Mouse (Mus musculus) midbrain, embryonic 11.5 days (tissue): ENCODE results near the gene Thsd1. TPM values are rescaled to one million over a fixed set of nuclear protein-coding genes. Genes with fewer than 3 reads are reported as not detected.
A peak's percentile ranks its signal among the peaks of the same experiment; 100 is the strongest.

ENCODE experiments used
- ATAC-seq: fragments of 200-750 bp; cut with Nextera tagmentation; 2 replicates; pipeline ENCODE4 v1.8.0; 2017; ENCODE audit warnings: moderate TSS enrichment, moderate library complexity; ENCODE audit not compliant: low FRiP score
- DNase-seq: peaks from one replicate; pipeline ENCODE4 v3.0.0; 2015; ENCODE audit warnings: low spot score; ENCODE audit errors: missing footprints
- H3K27ac ChIP-seq: fragments of 300-500 bp; sonication (generic); 2 replicates; pipeline ENCODE4 v1.5.1; 2014; ENCODE audit warnings: low read depth, low read length
- H3K27me3 ChIP-seq: fragments of 300-500 bp; sonication (generic); 2 replicates; pipeline ENCODE4 v1.6.1; 2014; ENCODE audit warnings: mild to moderate bottlenecking, low read length, moderate library complexity, mixed read lengths; ENCODE audit not compliant: control insufficient read depth, insufficient read depth
- H3K36me3 ChIP-seq: fragments of 300-500 bp; sonication (generic); 2 replicates; pipeline ENCODE4 v1.6.1; 2014; ENCODE audit warnings: mild to moderate bottlenecking, low read length, moderate library complexity, mixed read lengths; ENCODE audit not compliant: control insufficient read depth, insufficient read depth
- H3K4me1 ChIP-seq: fragments of 300-500 bp; sonication (generic); 2 replicates; pipeline ENCODE4 v1.6.1; 2014; ENCODE audit warnings: low read length; ENCODE audit not compliant: control insufficient read depth, insufficient read depth
- H3K4me2 ChIP-seq: fragments of 300-500 bp; sonication (generic); 2 replicates; pipeline ENCODE4 v1.6.1; 2014; ENCODE audit warnings: mild to moderate bottlenecking, moderate library complexity
- H3K4me3 ChIP-seq: fragments of 300-500 bp; sonication (generic); 2 replicates; pipeline ENCODE4 v1.5.1; 2014; ENCODE audit warnings: low read depth, low read length
- H3K9ac ChIP-seq: fragments of 300-500 bp; sonication (generic); 2 replicates; pipeline ENCODE4 v1.6.1; 2014; ENCODE audit warnings: low read length
- H3K9me3 ChIP-seq: fragments of 300-500 bp; sonication (generic); 2 replicates; pipeline ENCODE4 v1.6.1; 2016; ENCODE audit warnings: low read length; ENCODE audit not compliant: control insufficient read depth
- WGBS: fragments of 180-500 bp; shearing (Covaris S2); extraction: QIAGEN DNeasy Blood & Tissue Kit; methylation state at CpG from one replicate; pipeline ENCODE4 v1.1.7; 2014; 5-methylcytosine and 5-hydroxymethylcytosine counted together
- polyA plus RNA-seq: library from polyadenylated mRNA; unstranded; fragments of >200 nt; fragmentation: Nextera tagmentation; extraction: Ambion mirVana; gene quantifications from 2 replicates; pipeline ENCODE4 v1.2.1, GENCODE M21; 2014

The Thsd1 gene
- polyA plus RNA-seq, 1 experiment from 2014 or later = 8.3 TPM

GRCm38 (mm10) chr8:22209012-22209411 lies 18.1 kb upstream of the Thsd1 start:
- no peak overlapping the region for H3K27ac ChIP-seq
- H3K9ac ChIP-seq = no peak overlapping the region
- no peak overlapping the region for H3K4me2 ChIP-seq
- H3K36me3 ChIP-seq = peaks cover 6% of the 10 kb centered on the region; the same call in 1 of the 2 replicates
- DNase-seq (no peak), ATAC-seq (no peak)
- H3K9me3 ChIP-seq = no peaks in the 10 kb centered on the region
- no peaks in the 10 kb centered on the region for H3K27me3 ChIP-seq
- H3K4me3 ChIP-seq = no peak overlapping the region
- H3K4me1 ChIP-seq = no peaks in the 10 kb centered on the region
- WGBS = 61% methylated on average over 5 of the region's 5 CpGs

DNA sequence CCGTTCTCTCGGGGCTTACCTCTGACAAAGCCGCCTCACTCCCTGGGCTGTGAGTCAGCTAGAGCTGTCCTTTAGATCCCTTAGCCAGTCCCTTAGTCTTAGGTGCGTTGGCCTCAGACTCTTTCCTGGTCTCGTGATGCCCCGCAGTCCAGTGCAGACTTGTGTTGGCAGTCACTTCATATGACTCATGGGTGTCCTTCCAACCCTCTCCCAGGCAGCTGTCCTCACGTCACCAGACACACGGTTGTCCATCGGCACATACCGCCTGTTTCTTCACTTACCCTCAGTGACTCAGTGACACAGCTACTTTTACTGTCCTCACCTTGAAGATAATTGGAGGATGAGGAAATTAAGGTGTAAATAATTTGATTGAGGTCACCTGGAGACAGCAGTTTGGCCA lies 12.3 kb upstream of the Thsd1 start:
- H3K9ac ChIP-seq = no peak overlapping the region
- peaks cover 8% of the 10 kb centered on the region; the same call in 1 of the 2 replicates for H3K36me3 ChIP-seq
- no peak overlapping the region for H3K27ac ChIP-seq
- DNase-seq (no peak), ATAC-seq (no peak)
- H3K27me3 ChIP-seq = no peaks in the 10 kb centered on the region
- WGBS = 97% methylated on average over 10 of the region's 10 CpGs
- no peak overlapping the region for H3K4me2 ChIP-seq
- H3K9me3 ChIP-seq = no peaks in the 10 kb centered on the region
- no peaks in the 10 kb centered on the region for H3K4me1 ChIP-seq
- H3K4me3 ChIP-seq = no peak overlapping the region

GRCm38 (mm10) chr8:22226361-22226760 lies 752 bp upstream of the Thsd1 start:
- no peak overlapping the region for H3K4me3 ChIP-seq
- WGBS = 70% methylated on average over 8 of the region's 8 CpGs
- DNase-seq = no peak
- H3K36me3 ChIP-seq = no peaks in the 10 kb centered on the region
- H3K4me1 ChIP-seq = peaks cover 3% of the 10 kb centered on the region; the same call in 1 of the 2 replicates
- no peak overlapping the region for H3K4me2 ChIP-seq
- no peak for ATAC-seq
- H3K9ac ChIP-seq = no peak overlapping the region
- H3K27ac ChIP-seq = no peak overlapping the region
- peaks cover 2% of the 10 kb centered on the region; the same call in 1 of the 2 replicates for H3K27me3 ChIP-seq
- no peaks in the 10 kb centered on the region for H3K9me3 ChIP-seq

GRCm38 (mm10) chr8:22228621-22229020 lies 1.5 kb downstream of the Thsd1 start:
- no peak overlapping the region for H3K4me3 ChIP-seq
- no peak overlapping the region for H3K4me2 ChIP-seq
- no peaks in the 10 kb centered on the region for H3K36me3 ChIP-seq
- ATAC-seq (no peak), DNase-seq (no peak)
- no peaks in the 10 kb centered on the region for H3K9me3 ChIP-seq
- WGBS = 28% methylated on average over 7 of the region's 7 CpGs
- no peak overlapping the region for H3K27ac ChIP-seq
- no peak overlapping the region for H3K9ac ChIP-seq
- peaks cover 2% of the 10 kb centered on the region; the same call in 1 of the 2 replicates for H3K27me3 ChIP-seq
- H3K4me1 ChIP-seq = peaks cover 3% of the 10 kb centered on the region; the same call in 1 of the 2 replicates

- no peak overlapping the region for H3K4me2 ChIP-seq
- no peaks in the 10 kb centered on the region for H3K4me1 ChIP-seq
- H3K27ac ChIP-seq = no peak overlapping the region
- no peak overlapping the region for H3K9ac ChIP-seq
- DNase-seq (no peak), ATAC-seq (no peak)
- no peaks in the 10 kb centered on the region for H3K36me3 ChIP-seq
- no peak overlapping the region for H3K4me3 ChIP-seq
- WGBS = 91% methylated on average over 9 of the region's 9 CpGs
- H3K9me3 ChIP-seq = no peaks in the 10 kb centered on the region
- H3K27me3 ChIP-seq = no peaks in the 10 kb centered on the region
These were observed 15.9 kb downstream of the Thsd1 start for GRCm38 (mm10) chr8:22242986-22243385.

DNA sequence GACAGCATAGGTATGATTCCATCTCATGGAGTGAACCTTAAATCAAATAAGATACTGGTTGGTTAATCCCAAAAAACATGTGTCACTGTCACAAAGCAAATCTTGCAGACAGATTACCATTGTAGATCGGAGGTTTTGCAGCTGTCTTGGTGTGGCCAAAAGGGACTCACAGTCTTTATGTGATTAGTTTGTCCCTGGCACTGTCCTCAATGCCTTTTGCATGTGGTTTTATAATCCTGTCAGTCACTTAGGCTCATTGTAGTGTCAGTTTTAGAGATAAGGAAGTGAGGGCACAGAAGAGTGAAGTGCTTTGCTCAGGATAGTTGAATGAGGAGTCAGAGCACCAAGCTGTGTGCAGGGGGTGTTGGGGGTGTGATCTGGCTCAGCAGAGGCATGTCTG lies 18.6 kb downstream of the Thsd1 start:
- Histone ChIP-seq H3K36me3 (no peaks in the 10 kb centered on the region), H3K4me1 (no peaks in the 10 kb centered on the region), H3K4me2 (no peak overlapping the region), H3K9me3 (no peaks in the 10 kb centered on the region), H3K9ac (no peak overlapping the region), H3K27ac (no peak overlapping the region), H3K4me3 (no peak overlapping the region), H3K27me3 (no peaks in the 10 kb centered on the region)
- 76% methylated on average over 1 of the region's 1 CpGs for WGBS
- no peak for ATAC-seq
- no peak for DNase-seq

DNA sequence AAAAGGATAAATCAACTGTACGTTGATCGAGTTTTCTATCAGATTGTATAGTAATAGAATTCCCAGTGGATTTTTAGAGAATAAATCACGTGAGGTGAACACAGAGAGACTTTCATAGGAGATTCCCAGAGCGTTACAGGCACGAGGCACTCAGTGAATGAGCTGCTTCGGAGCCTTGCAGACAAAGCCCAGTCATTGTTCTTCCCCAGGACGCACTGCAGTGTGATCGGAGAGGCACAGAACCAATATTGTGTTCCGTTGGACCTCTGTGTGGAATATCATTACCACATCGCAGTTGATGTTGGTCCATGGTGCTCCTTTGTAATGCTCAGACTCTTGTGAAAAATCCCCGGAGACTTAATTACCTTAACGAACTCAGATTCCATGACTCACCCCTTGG lies 20.8 kb downstream of the Thsd1 start:
- DNase-seq (peak; percentile 49), ATAC-seq (no peak)
- H3K4me1 ChIP-seq = no peaks in the 10 kb centered on the region
- no peak overlapping the region for H3K9ac ChIP-seq
- no peak overlapping the region for H3K4me2 ChIP-seq
- WGBS = 87% methylated on average over 12 of the region's 12 CpGs
- no peak overlapping the region for H3K4me3 ChIP-seq
- H3K36me3 ChIP-seq = no peaks in the 10 kb centered on the region
- no peaks in the 10 kb centered on the region for H3K27me3 ChIP-seq
- no peaks in the 10 kb centered on the region for H3K9me3 ChIP-seq
- no peak overlapping the region for H3K27ac ChIP-seq

GRCm38 (mm10) chr8:22249080-22249479 lies 22.0 kb downstream of the Thsd1 start:
- ATAC-seq = no peak
- no peak overlapping the region for H3K4me2 ChIP-seq
- no peak overlapping the region for H3K4me3 ChIP-seq
- no peak overlapping the region for H3K27ac ChIP-seq
- H3K9ac ChIP-seq = no peak overlapping the region
- H3K9me3 ChIP-seq = no peaks in the 10 kb centered on the region; the same call in 1 of the 2 replicates
- DNase-seq = peak; percentile 69
- 86% methylated on average over 9 of the region's 9 CpGs for WGBS
- no peaks in the 10 kb centered on the region for H3K4me1 ChIP-seq
- no peaks in the 10 kb centered on the region for H3K36me3 ChIP-seq
- no peaks in the 10 kb centered on the region for H3K27me3 ChIP-seq

GRCm38 (mm10) chr8:22258946-22259450 lies 31.9 kb downstream of the Thsd1 start:
- WGBS = 86% methylated on average over 18 of the region's 18 CpGs
- Histone ChIP-seq H3K36me3 (no peaks in the 10 kb centered on the region), H3K4me1 (no peaks in the 10 kb centered on the region), H3K4me2 (no peak overlapping the region), H3K4me3 (no peak overlapping the region), H3K27ac (no peak overlapping the region), H3K9ac (no peak overlapping the region), H3K27me3 (no peaks in the 10 kb centered on the region), H3K9me3 (no peaks in the 10 kb centered on the region; the same call in 1 of the 2 replicates)
- DNase-seq (no peak), ATAC-seq (no peak)
